Mouse (Mus musculus): ENCODE measurements around the gene Dexi. TPM values are rescaled to one million over a fixed set of nuclear protein-coding genes. Genes with fewer than 3 reads are reported as not detected.

Gene Dexi
- polyA plus RNA-seq, 1 experiment from 2014 or later = 17.3 TPM

- 86% methylated on average over 5 of the region's 5 CpGs for WGBS
- peaks cover 31% of the 10 kb centered on the region for H3K4me1 ChIP-seq
Observed at GRCm38 (mm10) chr16:10536323-10536722, 6.5 kb downstream of the Dexi start.

GRCm38 (mm10) chr16:10534567-10534966 lies 8.3 kb downstream of the Dexi start:
- no peaks in the 10 kb centered on the region for H3K27me3 ChIP-seq
- H3K4me3 ChIP-seq = no peak overlapping the region
- WGBS = 61% methylated on average over 7 of the region's 7 CpGs
- peaks cover 13% of the 10 kb centered on the region for H3K4me1 ChIP-seq
- no peak overlapping the region for H3K4me2 ChIP-seq
- H3K36me3 ChIP-seq (ENCODE audit: poor library complexity, severe bottlenecking) = peaks cover 24% of the 10 kb centered on the region
- H3K27ac ChIP-seq = no peak overlapping the region
- no peaks in the 10 kb centered on the region for H3K9me3 ChIP-seq (replicated peaks)
- no peak for ATAC-seq
- H3K9ac ChIP-seq = no peak overlapping the region

More at GRCm38 (mm10) chr16:10536323-10536722, 6.5 kb downstream of the Dexi start:
- no peak overlapping the region for H3K4me3 ChIP-seq
- no peak for ATAC-seq
- peaks cover 12% of the 10 kb centered on the region; the same call in 1 of the 2 replicates for H3K36me3 ChIP-seq (ENCODE audit: poor library complexity, severe bottlenecking)
- H3K9me3 ChIP-seq (replicated peaks) = no peaks in the 10 kb centered on the region
- no peak overlapping the region for H3K9ac ChIP-seq
- no peak overlapping the region for H3K4me2 ChIP-seq
- no peaks in the 10 kb centered on the region for H3K27me3 ChIP-seq
- H3K27ac ChIP-seq = no peak overlapping the region

- no peaks in the 10 kb centered on the region for H3K9me3 ChIP-seq (replicated peaks)
- ATAC-seq = no peak
- H3K36me3 ChIP-seq (ENCODE audit: poor library complexity, severe bottlenecking) = peaks cover 24% of the 10 kb centered on the region
- no peak overlapping the region for H3K27ac ChIP-seq
- H3K9ac ChIP-seq = no peak overlapping the region
- H3K4me3 ChIP-seq = no peak overlapping the region
- WGBS = 94% methylated on average over 4 of the region's 4 CpGs
- no peak overlapping the region for H3K4me2 ChIP-seq
- no peaks in the 10 kb centered on the region for H3K27me3 ChIP-seq
- peaks cover 6% of the 10 kb centered on the region; the same call in 1 of the 2 replicates for H3K4me1 ChIP-seq
Observed at GRCm38 (mm10) chr16:10533781-10534180, 9.1 kb downstream of the Dexi start.

GRCm38 (mm10) chr16:10530179-10530578 lies 12.7 kb downstream of the Dexi start:
- no peak for ATAC-seq
- H3K27ac ChIP-seq = no peak overlapping the region
- H3K4me2 ChIP-seq = no peak overlapping the region
- no peaks in the 10 kb centered on the region for H3K27me3 ChIP-seq
- H3K36me3 ChIP-seq (ENCODE audit: poor library complexity, severe bottlenecking) = peaks cover 17% of the 10 kb centered on the region
- peaks cover 6% of the 10 kb centered on the region; the same call in 1 of the 2 replicates for H3K4me1 ChIP-seq
- no peak overlapping the region for H3K4me3 ChIP-seq
- 96% methylated on average over 4 of the region's 4 CpGs for WGBS
- H3K9ac ChIP-seq = no peak overlapping the region
- H3K9me3 ChIP-seq (replicated peaks) = no peaks in the 10 kb centered on the region

- no peaks in the 10 kb centered on the region for H3K9me3 ChIP-seq (replicated peaks)
- H3K4me3 ChIP-seq = no peak overlapping the region
- ATAC-seq = no peak
- no peak overlapping the region for H3K27ac ChIP-seq
- H3K27me3 ChIP-seq = no peaks in the 10 kb centered on the region
- no peaks in the 10 kb centered on the region for H3K4me1 ChIP-seq
- 91% methylated on average over 3 of the region's 3 CpGs for WGBS
- H3K9ac ChIP-seq = no peak overlapping the region
- peaks cover 17% of the 10 kb centered on the region for H3K36me3 ChIP-seq (ENCODE audit: poor library complexity, severe bottlenecking)
- H3K4me2 ChIP-seq = no peak overlapping the region
Observed at GRCm38 (mm10) chr16:10528382-10528781, 14.5 kb downstream of the Dexi start.

- H3K9ac ChIP-seq = peak overlapping the region; percentile 26; the same call in 1 of the 2 replicates
- no peak overlapping the region for H3K4me2 ChIP-seq
- peak; percentile 48; the same call in 1 of the 2 replicates for ATAC-seq
- H3K9me3 ChIP-seq (replicated peaks) = no peaks in the 10 kb centered on the region
- H3K27me3 ChIP-seq = no peaks in the 10 kb centered on the region
- peaks cover 17% of the 10 kb centered on the region for H3K36me3 ChIP-seq (ENCODE audit: poor library complexity, severe bottlenecking)
- no peaks in the 10 kb centered on the region for H3K4me1 ChIP-seq
- H3K27ac ChIP-seq = no peak overlapping the region
- 75% methylated on average over 6 of the region's 6 CpGs for WGBS
- H3K4me3 ChIP-seq = no peak overlapping the region
Observed at GRCm38 (mm10) chr16:10527046-10527644, 15.7 kb downstream of the Dexi start.

GRCm38 (mm10) chr16:10525610-10525980 lies 17.3 kb downstream of the Dexi start:
- 62% methylated on average over 2 of the region's 2 CpGs for WGBS

GRCm38 (mm10) chr16:10524866-10525609 lies 17.8 kb downstream of the Dexi start:
- H3K27ac ChIP-seq = no peak overlapping the region
- no peak overlapping the region for H3K9ac ChIP-seq
- WGBS = 80% methylated on average over 4 of the region's 4 CpGs
- H3K4me3 ChIP-seq = no peak overlapping the region
- no peak for ATAC-seq
- no peak overlapping the region for H3K4me2 ChIP-seq
- H3K9me3 ChIP-seq (replicated peaks) = no peaks in the 10 kb centered on the region
- no peaks in the 10 kb centered on the region for H3K27me3 ChIP-seq
- peaks cover 5% of the 10 kb centered on the region for H3K36me3 ChIP-seq (ENCODE audit: poor library complexity, severe bottlenecking)
- H3K4me1 ChIP-seq = no peaks in the 10 kb centered on the region

More at GRCm38 (mm10) chr16:10525610-10525980, 17.3 kb downstream of the Dexi start:
- Histone ChIP-seq H3K4me1 (no peaks in the 10 kb centered on the region), H3K27me3 (no peaks in the 10 kb centered on the region), H3K36me3 (ENCODE audit: poor library complexity, severe bottlenecking) (peaks cover 10% of the 10 kb centered on the region), H3K9ac (no peak overlapping the region), H3K4me2 (no peak overlapping the region), H3K4me3 (no peak overlapping the region), H3K9me3 (replicated peaks) (no peaks in the 10 kb centered on the region), H3K27ac (no peak overlapping the region)
- no peak for ATAC-seq

- no peak overlapping the region for H3K4me2 ChIP-seq
- no peaks in the 10 kb centered on the region for H3K36me3 ChIP-seq (ENCODE audit: poor library complexity, severe bottlenecking)
- H3K27me3 ChIP-seq = no peaks in the 10 kb centered on the region
- ATAC-seq = no peak
- no peak overlapping the region for H3K4me3 ChIP-seq
- H3K9ac ChIP-seq = no peak overlapping the region
- no peaks in the 10 kb centered on the region for H3K4me1 ChIP-seq
- no peak overlapping the region for H3K27ac ChIP-seq
- no peaks in the 10 kb centered on the region for H3K9me3 ChIP-seq (replicated peaks)
- 87% methylated on average over 8 of the region's 8 CpGs for WGBS
Observed at GRCm38 (mm10) chr16:10523650-10524049, 19.2 kb downstream of the Dexi start.

GRCm38 (mm10) chr16:10522811-10523210 lies 20.0 kb downstream of the Dexi start:
- 93% methylated on average over 1 of the region's 1 CpGs for WGBS
- H3K27ac ChIP-seq = no peak overlapping the region
- no peaks in the 10 kb centered on the region for H3K4me1 ChIP-seq
- ATAC-seq = no peak
- H3K27me3 ChIP-seq = no peaks in the 10 kb centered on the region
- H3K9ac ChIP-seq = no peak overlapping the region
- no peak overlapping the region for H3K4me3 ChIP-seq
- no peaks in the 10 kb centered on the region for H3K36me3 ChIP-seq (ENCODE audit: poor library complexity, severe bottlenecking)
- H3K4me2 ChIP-seq = no peak overlapping the region
- no peaks in the 10 kb centered on the region for H3K9me3 ChIP-seq (replicated peaks)

GRCm38 (mm10) chr16:10520908-10521614 lies 21.8 kb downstream of the Dexi start:
- H3K36me3 ChIP-seq (ENCODE audit: poor library complexity, severe bottlenecking) = no peaks in the 10 kb centered on the region
- no peaks in the 10 kb centered on the region for H3K27me3 ChIP-seq
- no peak overlapping the region for H3K4me3 ChIP-seq
- WGBS = 39% methylated on average over 2 of the region's 2 CpGs
- no peak overlapping the region for H3K4me2 ChIP-seq
- H3K9me3 ChIP-seq (replicated peaks) = no peaks in the 10 kb centered on the region
- no peak overlapping the region for H3K27ac ChIP-seq
- H3K9ac ChIP-seq = no peak overlapping the region
- peak; percentile 81 for ATAC-seq
- H3K4me1 ChIP-seq = no peaks in the 10 kb centered on the region

GRCm38 (mm10) chr16:10518030-10518429 lies 24.8 kb downstream of the Dexi start:
- Histone ChIP-seq H3K9ac (no peak overlapping the region), H3K4me2 (no peak overlapping the region), H3K27me3 (no peaks in the 10 kb centered on the region), H3K27ac (no peak overlapping the region), H3K9me3 (replicated peaks) (no peaks in the 10 kb centered on the region), H3K36me3 (ENCODE audit: poor library complexity, severe bottlenecking) (no peaks in the 10 kb centered on the region), H3K4me1 (no peaks in the 10 kb centered on the region), H3K4me3 (no peak overlapping the region)
- WGBS = 65% methylated on average over 5 of the region's 5 CpGs
- no peak for ATAC-seq

All from forebrain, embryonic 13.5 days (tissue).